Mouse (Mus musculus): ENCODE measurements around the gene Dao.

GRCm38 (mm10) chr5:114043800-114044199 is 40.3 kb downstream of the Dao start:
- TF ChIP-seq CTCF (conservative IDR thresholded peaks at IDR 0.05; ENCODE audit: insufficient read depth, insufficient read length, low read depth, low read length) = no peak
- TF ChIP-seq POLR2A (IDR thresholded peaks at IDR 0.05; ENCODE audit: low read depth, low read length) = no peak
